Mouse (Mus musculus): ENCODE data around the gene Cdkal1. TPM values are rescaled to one million over a fixed set of nuclear protein-coding genes. Genes with fewer than 3 reads are reported as not detected.

The Cdkal1 gene
- polyA plus RNA-seq, 1 experiment = 6.9 TPM

- DNase-seq (ENCODE audit: low spot score) = no peak
These were observed 662.8 kb downstream of the Cdkal1 start for GRCm38 (mm10) chr13:29192697-29193096.

- no peak for DNase-seq (ENCODE audit: low spot score)
These were observed 664.9 kb downstream of the Cdkal1 start for GRCm38 (mm10) chr13:29190548-29190947.

- DNase-seq (ENCODE audit: low spot score) = no peak
These were observed 668.7 kb downstream of the Cdkal1 start for GRCm38 (mm10) chr13:29186748-29187147.

- no peak for DNase-seq (ENCODE audit: low spot score)
These were observed 669.9 kb downstream of the Cdkal1 start for GRCm38 (mm10) chr13:29185545-29185944.

GRCm38 (mm10) chr13:29184545-29184944 is 670.9 kb downstream of the Cdkal1 start:
- no peak for DNase-seq (ENCODE audit: low spot score)

GRCm38 (mm10) chr13:29179861-29180260 is 675.6 kb downstream of the Cdkal1 start:
- DNase-seq (ENCODE audit: low spot score) = no peak

GRCm38 (mm10) chr13:29179260-29179659 is 676.2 kb downstream of the Cdkal1 start:
- no peak for DNase-seq (ENCODE audit: low spot score)

GRCm38 (mm10) chr13:29177889-29178486 is 677.5 kb downstream of the Cdkal1 start:
- no peak for DNase-seq (ENCODE audit: low spot score)

- DNase-seq (ENCODE audit: low spot score) = no peak
These were observed 686.1 kb downstream of the Cdkal1 start for GRCm38 (mm10) chr13:29169356-29169755.

GRCm38 (mm10) chr13:29164845-29165524 is 690.5 kb downstream of the Cdkal1 start:
- DNase-seq (ENCODE audit: low spot score) = no peak

GRCm38 (mm10) chr13:29162867-29163514 is 692.5 kb downstream of the Cdkal1 start:
- DNase-seq (ENCODE audit: low spot score) = no peak

- no peak for DNase-seq (ENCODE audit: low spot score)
These were observed 693.0 kb downstream of the Cdkal1 start for GRCm38 (mm10) chr13:29162444-29162843.

GRCm38 (mm10) chr13:29161436-29161835 is 694.0 kb downstream of the Cdkal1 start:
- no peak for DNase-seq (ENCODE audit: low spot score)

GRCm38 (mm10) chr13:29156703-29157102 is 698.8 kb downstream of the Cdkal1 start:
- no peak for DNase-seq (ENCODE audit: low spot score)

GRCm38 (mm10) chr13:29155297-29155696 is 700.2 kb downstream of the Cdkal1 start:
- no peak for DNase-seq (ENCODE audit: low spot score)

GRCm38 (mm10) chr13:29150120-29150519 is 705.4 kb downstream of the Cdkal1 start:
- DNase-seq (ENCODE audit: low spot score) = no peak

- no peak for DNase-seq (ENCODE audit: low spot score)
These were observed 706.1 kb downstream of the Cdkal1 start for GRCm38 (mm10) chr13:29149404-29149803.

- DNase-seq (ENCODE audit: low spot score) = no peak
These were observed 706.9 kb downstream of the Cdkal1 start for GRCm38 (mm10) chr13:29148616-29149015.

Other genes starting within 250 kb of the Cdkal1 start
- gene E2f3, start 130.4 kb upstream of the Cdkal1 start, polyA plus RNA-seq (2012; rRNA removed) = 6.2 and 6.3 TPM in 2 replicates